Mouse (Mus musculus) liver, embryonic 15.5 days (tissue): ENCODE data around the gene Fam117a. TPM values are rescaled to one million over a fixed set of nuclear protein-coding genes. Genes with fewer than 3 reads are reported as not detected.

Experiments
- ATAC-seq: fragments of 200-750 bp; cut with Nextera tagmentation; 2 replicates; pipeline ENCODE4 v1.8.0; 2017; ENCODE audit warnings: moderate number of reproducible peaks, mild to moderate bottlenecking, moderate library complexity; ENCODE audit not compliant: insufficient read depth
- H3K27ac ChIP-seq: fragments of 300-500 bp; sonication (generic); replicated peaks from 2 replicates; pipeline ENCODE4 v1.5.1; 2015; ENCODE audit warnings: mild to moderate bottlenecking, inconsistent platforms
- H3K27me3 ChIP-seq: fragments of 300-500 bp; sonication (generic); 2 replicates; pipeline ENCODE4 v1.6.1; 2015; ENCODE audit warnings: mild to moderate bottlenecking, inconsistent platforms
- H3K36me3 ChIP-seq: fragments of 300-500 bp; sonication (generic); replicated peaks from 2 replicates; pipeline ENCODE4 v1.6.1; 2015; ENCODE audit warnings: moderate library complexity, mild to moderate bottlenecking, inconsistent platforms
- H3K4me1 ChIP-seq: fragments of 300-500 bp; sonication (generic); replicated peaks from 2 replicates; pipeline ENCODE4 v1.6.1; 2015; ENCODE audit warnings: inconsistent platforms
- H3K4me2 ChIP-seq: fragments of 300-500 bp; sonication (generic); 2 replicates; pipeline ENCODE4 v1.6.1; 2015; ENCODE audit warnings: moderate library complexity, mild to moderate bottlenecking, inconsistent platforms
- H3K4me3 ChIP-seq: fragments of 300-500 bp; sonication (generic); replicated peaks from 2 replicates; pipeline ENCODE4 v1.5.1; 2015; ENCODE audit warnings: mild to moderate bottlenecking, inconsistent platforms
- H3K9ac ChIP-seq: fragments of 300-500 bp; sonication (generic); 2 replicates; pipeline ENCODE4 v1.6.1; 2015; ENCODE audit warnings: moderate library complexity, mild to moderate bottlenecking, inconsistent platforms
- H3K9me3 ChIP-seq: fragments of 300-500 bp; sonication (generic); replicated peaks from 2 replicates; pipeline ENCODE4 v1.6.1; 2016; ENCODE audit warnings: inconsistent platforms
- WGBS: fragments of 180-500 bp; shearing (Covaris S2); methylation state at CpG from one replicate; pipeline ENCODE4 v1.1.7; 2015; ENCODE audit warnings: mixed read lengths; ENCODE audit not compliant: insufficient replicate concordance; 5-methylcytosine and 5-hydroxymethylcytosine counted together
- polyA plus RNA-seq: library from polyadenylated mRNA; unstranded; fragments of >200 nt; fragmentation: Nextera tagmentation; extraction: Ambion mirVana; gene quantifications from 2 replicates; pipeline ENCODE4 v1.2.1, GENCODE M21; 2015

Gene Fam117a
- polyA plus RNA-seq, 1 experiment from 2014 or later: 75.3 TPM

DNA sequence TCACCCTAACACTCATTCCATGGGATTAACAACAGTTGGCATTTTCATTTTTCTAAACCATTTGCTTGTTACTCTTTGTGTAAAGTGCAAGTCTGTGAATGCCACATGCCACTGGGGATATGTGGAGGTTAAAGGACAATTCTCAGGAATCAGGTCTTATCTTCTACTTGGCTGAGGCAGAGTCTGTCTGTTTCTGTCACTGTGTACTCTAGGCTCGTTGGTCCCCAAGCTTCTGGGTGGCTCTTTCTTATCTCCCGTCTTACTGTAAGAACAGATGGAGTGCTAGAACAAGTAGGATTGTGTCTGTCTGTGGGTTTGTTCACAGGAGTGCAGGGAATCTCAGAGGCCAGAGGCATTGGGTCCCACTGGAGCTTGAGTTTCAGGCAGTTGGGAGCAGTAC is 94.5 kb downstream of the Fam117a start:
- H3K9me3 ChIP-seq: no peaks in the 10 kb centered on the region
- no peak overlapping the region for H3K4me2 ChIP-seq
- H3K27ac ChIP-seq: no peak overlapping the region
- no peaks in the 10 kb centered on the region for H3K27me3 ChIP-seq
- H3K36me3 ChIP-seq: 0 out of 2 replicates have a peak, but pooled peaks cover 3% of the 10 kb centered on the region
- 21% methylated on average over 2 of the region's 2 CpGs for WGBS
- peaks cover 25% of the 10 kb centered on the region for H3K4me1 ChIP-seq
- H3K4me3 ChIP-seq: no peak overlapping the region
- H3K9ac ChIP-seq: no peak overlapping the region
- no peak for ATAC-seq

Other genes with a start within 250 kb of the Fam117a start
- 0.05 TPM in 1 of 2 replicates, not detected in the other for gene Dlx3, start 216.9 kb upstream of the Fam117a start, polyA plus RNA-seq
- 0.07 and 0.09 TPM in 2 replicates for gene Dlx4, start 190.8 kb upstream of the Fam117a start, polyA plus RNA-seq
- gene Tac4, start 75.5 kb upstream of the Fam117a start, polyA plus RNA-seq: not detected in 2 replicates
- 30.6 and 30.8 TPM in 2 replicates for gene Kat7, start 26.8 kb upstream of the Fam117a start, polyA plus RNA-seq
- 39.2 and 40.6 TPM in 2 replicates for gene Slc35b1, start 47.7 kb downstream of the Fam117a start, polyA plus RNA-seq
- gene Spop, start 77.1 kb downstream of the Fam117a start, polyA plus RNA-seq: 66.6 and 67.5 TPM in 2 replicates
- 0.03 TPM in 1 of 2 replicates, not detected in the other for gene Nxph3, start 177.6 kb downstream of the Fam117a start, polyA plus RNA-seq